ENCODE assay signal across 19 mouse cellular contexts in the genomic region with DNA sequence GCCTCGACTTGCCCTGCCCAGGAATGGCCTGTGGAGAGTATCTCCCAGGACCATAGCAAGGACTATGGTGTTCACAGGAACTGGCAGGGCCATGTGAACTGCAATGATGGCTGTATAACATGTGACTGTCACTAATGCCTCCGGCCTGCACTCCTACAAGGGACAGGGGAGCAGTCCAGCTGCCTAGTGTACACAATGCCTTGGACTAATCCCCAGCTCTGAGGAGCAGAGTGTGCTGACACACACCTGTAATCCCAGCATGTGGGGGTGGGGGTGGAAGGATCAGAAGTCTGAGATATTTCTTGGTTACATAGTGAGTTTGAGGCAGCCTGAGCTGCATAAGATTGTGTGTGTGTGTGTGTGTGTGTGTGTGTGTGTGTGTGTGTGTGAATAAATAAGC. TPM values are rescaled to one million over a fixed set of nuclear protein-coding genes. Genes with fewer than 3 reads are reported as not detected.
DNase-seq lines count a peak whose midpoint lies in the region; ATAC-seq and TF ChIP-seq lines count a peak whose summit lies in the region.
"Had no signal": no experiment of that assay in that cellular context is flagged by ENCODE, and none has a peak within 500 bp of the region (broad histone marks: within the 10 kb centered on the region; RNA-seq: fewer than 3 reads in every experiment).

No protein-coding gene starts in this region.

- no peak overlapping the region for H3K9ac ChIP-seq in hindbrain, embryonic 16.5 days (ENCODE audit: low read depth, low read length)
- H3K9ac ChIP-seq in hindbrain, embryonic 12.5 days = no peak overlapping the region
- no peak overlapping the region for H3K9ac ChIP-seq in midbrain, embryonic 16.5 days (ENCODE audit: low read depth, low read length)
- H3K9ac ChIP-seq in midbrain, embryonic 15.5 days = no peak overlapping the region
- no peak overlapping the region for H3K9ac ChIP-seq in intestine, postnatal 0 days (ENCODE audit: low read depth, low read length)
- H3K9ac ChIP-seq: forebrain, embryonic 13.5 days; limb, embryonic 13.5 days; liver, embryonic 14.5 days; lung, embryonic 15.5 days had no signal

- no peaks in the 10 kb centered on the region for H3K27me3 ChIP-seq in hindbrain, embryonic 16.5 days (replicated peaks; ENCODE audit: control insufficient read depth, insufficient read depth, low read length)
- no peaks in the 10 kb centered on the region for H3K27me3 ChIP-seq in hindbrain, embryonic 12.5 days
- no peaks in the 10 kb centered on the region for H3K27me3 ChIP-seq in midbrain, embryonic 16.5 days (ENCODE audit: control insufficient read depth, insufficient read depth, low read depth, low read length)
- H3K27me3 ChIP-seq in midbrain, embryonic 15.5 days (replicated peaks) = no peaks in the 10 kb centered on the region
- no peaks in the 10 kb centered on the region for H3K27me3 ChIP-seq in intestine, postnatal 0 days (replicated peaks; ENCODE audit: control insufficient read depth, insufficient read depth, low read length)
- no peaks in the 10 kb centered on the region for H3K27me3 ChIP-seq in heart, embryonic 10.5 days (ENCODE audit: insufficient read depth, poor library complexity, severe bottlenecking)
- no peaks in the 10 kb centered on the region for H3K27me3 ChIP-seq in thymus, adult 2 months (ENCODE audit: control insufficient read depth, insufficient read depth, low read length)
- H3K27me3 ChIP-seq: forebrain, embryonic 13.5 days; limb, embryonic 13.5 days; lung, embryonic 15.5 days had no signal

- H3K36me3 ChIP-seq in hindbrain, embryonic 16.5 days (ENCODE audit: control insufficient read depth, insufficient read depth, low read length) = no peaks in the 10 kb centered on the region
- peaks cover 13% of the 10 kb centered on the region for H3K36me3 ChIP-seq in hindbrain, embryonic 12.5 days
- H3K36me3 ChIP-seq in midbrain, embryonic 16.5 days (ENCODE audit: control insufficient read depth, insufficient read depth, low read length) = peaks cover 3% of the 10 kb centered on the region; the same call in 1 of the 2 replicates
- no peaks in the 10 kb centered on the region; the same call in 1 of the 2 replicates for H3K36me3 ChIP-seq in midbrain, embryonic 15.5 days (replicated peaks)
- H3K36me3 ChIP-seq in intestine, postnatal 0 days (ENCODE audit: control insufficient read depth, insufficient read depth) = peaks cover 17% of the 10 kb centered on the region
- peaks cover 11% of the 10 kb centered on the region; the same call in 1 of the 2 replicates for H3K36me3 ChIP-seq in heart, embryonic 10.5 days
- no peaks in the 10 kb centered on the region for H3K36me3 ChIP-seq in thymus, adult 2 months (ENCODE audit: control insufficient read depth, insufficient read depth, low read length)
- H3K36me3 ChIP-seq: lung, embryonic 15.5 days had no signal

- H3K27ac ChIP-seq in hindbrain, embryonic 16.5 days (ENCODE audit: low read depth, low read length) = no peak overlapping the region
- no peak overlapping the region for H3K27ac ChIP-seq in hindbrain, embryonic 12.5 days
- no peak overlapping the region for H3K27ac ChIP-seq in midbrain, embryonic 16.5 days (ENCODE audit: low read length)
- H3K27ac ChIP-seq in midbrain, embryonic 15.5 days = no peak overlapping the region
- peak overlapping the region; percentile 73 for H3K27ac ChIP-seq in intestine, postnatal 0 days (ENCODE audit: low read depth, low read length)
- no peak overlapping the region for H3K27ac ChIP-seq in heart, embryonic 10.5 days
- no peak overlapping the region for H3K27ac ChIP-seq in thymus, adult 2 months (ENCODE audit: control insufficient read depth, insufficient read depth, low read length)
- H3K27ac ChIP-seq: forebrain, embryonic 13.5 days; kidney, postnatal 0 days; limb, embryonic 13.5 days; liver, embryonic 14.5 days; lung, embryonic 15.5 days; midbrain, embryonic 10.5 days had no signal

- ATAC-seq in hindbrain, embryonic 16.5 days = peak; percentile 21; the same call in 1 of the 2 replicates
- ATAC-seq in hindbrain, embryonic 12.5 days (ENCODE audit: low FRiP score) = no peak
- ATAC-seq in midbrain, embryonic 16.5 days = 0 out of 2 replicates have a peak, but pooled peaks have one; percentile 19
- no peak for ATAC-seq in midbrain, embryonic 15.5 days (replicated peaks)
- ATAC-seq in intestine, postnatal 0 days = no peak
- ATAC-seq: forebrain, embryonic 13.5 days had no signal

- TF ChIP-seq POLR2A in thymus, adult 2 months (IDR thresholded peaks at IDR 0.05; ENCODE audit: control insufficient read depth, extremely low read depth, insufficient read depth, low read length, poor library complexity) = no peak

- WGBS in hindbrain, embryonic 16.5 days = 65% methylated on average over 2 of the region's 2 CpGs
- 81% methylated on average over 2 of the region's 2 CpGs for WGBS in hindbrain, embryonic 12.5 days
- WGBS in midbrain, embryonic 16.5 days = 61% methylated on average over 2 of the region's 2 CpGs
- WGBS in midbrain, embryonic 15.5 days = 70% methylated on average over 2 of the region's 2 CpGs
- 33% methylated on average over 2 of the region's 2 CpGs for WGBS in intestine, postnatal 0 days
- WGBS in heart, embryonic 10.5 days = 62% methylated on average over 2 of the region's 2 CpGs
- 88% methylated on average over 2 of the region's 2 CpGs for whole genome bisulfite sequencing in thymus, adult 2 months

- H3K4me2 ChIP-seq in hindbrain, embryonic 16.5 days (ENCODE audit: low read length) = no peak overlapping the region
- no peak overlapping the region for H3K4me2 ChIP-seq in hindbrain, embryonic 12.5 days (replicated peaks)
- no peak overlapping the region for H3K4me2 ChIP-seq in midbrain, embryonic 16.5 days (ENCODE audit: low read length)
- H3K4me2 ChIP-seq in midbrain, embryonic 15.5 days = no peak overlapping the region
- H3K4me2 ChIP-seq in intestine, postnatal 0 days (replicated peaks; ENCODE audit: low read depth) = no peak overlapping the region
- H3K4me2 ChIP-seq: forebrain, embryonic 13.5 days; heart, embryonic 11.5 days; limb, embryonic 13.5 days; lung, embryonic 15.5 days had no signal

- no peaks in the 10 kb centered on the region for H3K4me1 ChIP-seq in hindbrain, embryonic 16.5 days (ENCODE audit: control insufficient read depth, insufficient read depth, low read depth, low read length)
- H3K4me1 ChIP-seq in hindbrain, embryonic 12.5 days = no peaks in the 10 kb centered on the region; the same call in 1 of the 2 replicates
- no peaks in the 10 kb centered on the region for H3K4me1 ChIP-seq in midbrain, embryonic 16.5 days (ENCODE audit: control insufficient read depth, insufficient read depth, low read length)
- H3K4me1 ChIP-seq in midbrain, embryonic 15.5 days = no peaks in the 10 kb centered on the region
- H3K4me1 ChIP-seq in intestine, postnatal 0 days (replicated peaks; ENCODE audit: control insufficient read depth, insufficient read depth, low read length) = peaks cover 22% of the 10 kb centered on the region
- peaks cover 11% of the 10 kb centered on the region for H3K4me1 ChIP-seq in heart, embryonic 10.5 days
- no peaks in the 10 kb centered on the region; the same call in 1 of the 2 replicates for H3K4me1 ChIP-seq in thymus, adult 2 months (replicated peaks; ENCODE audit: control insufficient read depth, insufficient read depth, low read length)
- H3K4me1 ChIP-seq: forebrain, embryonic 13.5 days; limb, embryonic 13.5 days; lung, embryonic 15.5 days had no signal

- H3K4me3 ChIP-seq in hindbrain, embryonic 16.5 days (ENCODE audit: low read length) = no peak overlapping the region
- no peak overlapping the region for H3K4me3 ChIP-seq in hindbrain, embryonic 12.5 days
- no peak overlapping the region for H3K4me3 ChIP-seq in midbrain, embryonic 16.5 days (ENCODE audit: low read depth, low read length)
- H3K4me3 ChIP-seq in midbrain, embryonic 15.5 days = no peak overlapping the region
- H3K4me3 ChIP-seq in intestine, postnatal 0 days (ENCODE audit: low read depth, low read length) = no peak overlapping the region
- H3K4me3 ChIP-seq in heart, embryonic 10.5 days = no peak overlapping the region
- no peak overlapping the region for H3K4me3 ChIP-seq in thymus, adult 2 months (ENCODE audit: control insufficient read depth, insufficient read depth, low read length)
- H3K4me3 ChIP-seq: forebrain, embryonic 13.5 days; limb, embryonic 13.5 days; lung, embryonic 15.5 days; midbrain, embryonic 10.5 days had no signal

- no peaks in the 10 kb centered on the region for H3K9me3 ChIP-seq in hindbrain, embryonic 16.5 days (ENCODE audit: control insufficient read depth, low read length)
- H3K9me3 ChIP-seq in hindbrain, embryonic 12.5 days (replicated peaks) = no peaks in the 10 kb centered on the region
- H3K9me3 ChIP-seq in midbrain, embryonic 16.5 days (replicated peaks; ENCODE audit: control insufficient read depth, low read length, poor library complexity, severe bottlenecking) = no peaks in the 10 kb centered on the region
- no peaks in the 10 kb centered on the region for H3K9me3 ChIP-seq in midbrain, embryonic 15.5 days
- H3K9me3 ChIP-seq in intestine, postnatal 0 days (ENCODE audit: control insufficient read depth) = no peaks in the 10 kb centered on the region
- no peaks in the 10 kb centered on the region for H3K9me3 ChIP-seq in heart, embryonic 10.5 days
- H3K9me3 ChIP-seq: forebrain, embryonic 13.5 days; limb, embryonic 13.5 days; lung, embryonic 15.5 days; midbrain, embryonic 10.5 days had no signal

- no peak for TF ChIP-seq CTCF in intestine, postnatal 0 days (IDR thresholded peaks at IDR 0.05; ENCODE audit: low read depth)
- TF ChIP-seq CTCF in thymus, adult 2 months (IDR thresholded peaks at IDR 0.05; ENCODE audit: borderline replicate concordance, control insufficient read depth, extremely low read depth, insufficient read depth, low read length, poor library complexity) = no peak

- peak; percentile 66 for DNase-seq in fat pad, adult 2 months (ENCODE audit: extremely low read depth, low read depth, low spot score)
- no peak for DNase-seq in heart, embryonic 10.5 days (ENCODE audit: low spot score)
- no peak for DNase-seq in thymus, adult 2 months
- DNase-seq: adrenal gland, adult 2 months; cerebellum, adult 11-12 months; layer of hippocampus, adult 9-11 months; lung, postnatal 4 days had no signal

RNA-seq across cellular contexts. Expression of gene Degs2, which starts 8.5 kb away (rescaled TPM):
- polyA plus RNA-seq in hindbrain, embryonic 16.5 days (2015; fragmentation: Nextera tagmentation; extraction: Ambion mirVana) = 1.8 and 2.5 TPM in 2 replicates
- polyA plus RNA-seq in hindbrain, embryonic 12.5 days (2016; fragmentation: Nextera tagmentation; extraction: Ambion mirVana) = 1.7 and 2.2 TPM in 2 replicates
- 2.9 and 3.3 TPM in 2 replicates for polyA plus RNA-seq in midbrain, embryonic 16.5 days (2015; fragmentation: Nextera tagmentation; extraction: Ambion mirVana)
- polyA plus RNA-seq in midbrain, embryonic 15.5 days (2015; fragmentation: Nextera tagmentation; extraction: Ambion mirVana) = 3.2 and 3.4 TPM in 2 replicates
- 264 and 273 TPM in 2 replicates for polyA plus RNA-seq in intestine, postnatal 0 days (2015; fragmentation: Nextera tagmentation; extraction: Ambion mirVana)
- polyA plus RNA-seq in heart, embryonic 10.5 days (2016; fragmentation: Nextera tagmentation; extraction: Ambion mirVana) = 0.39 and 0.94 TPM in 2 replicates
- 21.1 and 21.6 TPM in 2 replicates for polyA plus RNA-seq in thymus, adult 2 months (2012; rRNA removed)

Comparison
In these comparisons a context has a peak if more than half of its experiments do, and no peak if none do; other contexts are left out.
1. ATAC-seq: peak in hindbrain, embryonic 16.5 days (single experiment) and midbrain, embryonic 16.5 days (single experiment); none in hindbrain, embryonic 12.5 days (single experiment), midbrain, embryonic 15.5 days (single experiment) and intestine, postnatal 0 days (single experiment).
2. RNA of gene Degs2, which starts 8.5 kb away (polyA plus RNA-seq): 264 to 273 TPM in intestine, postnatal 0 days; 21.1 to 21.6 TPM in thymus, adult 2 months, 3.2 to 3.4 TPM in midbrain, embryonic 15.5 days, 2.9 to 3.3 TPM in midbrain, embryonic 16.5 days, 1.7 to 2.2 TPM in hindbrain, embryonic 12.5 days, 1.8 to 2.5 TPM in hindbrain, embryonic 16.5 days and 0.39 to 0.94 TPM in heart, embryonic 10.5 days; every median in the first group is over 10 times any median in the second.